Mouse (Mus musculus) kidney, embryonic 16.5 days (tissue): ENCODE measurements around the gene Zfp777. TPM values are rescaled to one million over a fixed set of nuclear protein-coding genes. Genes with fewer than 3 reads are reported as not detected.

Source experiments
- ATAC-seq: fragments of 200-750 bp; cut with Nextera tagmentation; 2 replicates; pipeline ENCODE4 v1.8.0; 2017; ENCODE audit warnings: moderate TSS enrichment; ENCODE audit not compliant: low FRiP score, low TSS enrichment
- H3K27ac ChIP-seq: fragments of 300-500 bp; sonication (generic); 2 replicates; pipeline ENCODE4 v1.5.1; 2014; ENCODE audit warnings: low read length
- H3K27me3 ChIP-seq: fragments of 300-500 bp; sonication (generic); 2 replicates; pipeline ENCODE4 v1.6.1; 2014; ENCODE audit warnings: low read length, control low read depth, mixed read lengths; ENCODE audit not compliant: insufficient read depth
- H3K36me3 ChIP-seq: fragments of 300-500 bp; sonication (generic); 2 replicates; pipeline ENCODE4 v1.6.1; 2014; ENCODE audit warnings: low read length, control low read depth, mixed read lengths; ENCODE audit not compliant: insufficient read depth
- H3K4me1 ChIP-seq: fragments of 300-500 bp; sonication (generic); 2 replicates; pipeline ENCODE4 v1.6.1; 2014; ENCODE audit warnings: low read length, control low read depth, mixed read lengths; ENCODE audit not compliant: insufficient read depth
- H3K4me2 ChIP-seq: fragments of 300-500 bp; sonication (generic); replicated peaks from 2 replicates; pipeline ENCODE4 v1.6.1; 2014; ENCODE audit warnings: low read depth, low read length
- H3K4me3 ChIP-seq: fragments of 300-500 bp; sonication (generic); 2 replicates; pipeline ENCODE4 v1.5.1; 2014; ENCODE audit warnings: mild to moderate bottlenecking, low read length
- H3K9ac ChIP-seq: fragments of 300-500 bp; sonication (generic); replicated peaks from 2 replicates; pipeline ENCODE4 v1.6.1; 2014; ENCODE audit warnings: low read length
- H3K9me3 ChIP-seq: fragments of 300-500 bp; sonication (generic); 2 replicates; pipeline ENCODE4 v1.6.1; 2016; ENCODE audit warnings: low read length, control low read depth
- WGBS: fragments of 180-500 bp; shearing (Covaris S2); extraction: QIAGEN DNeasy Blood & Tissue Kit; methylation state at CpG from one replicate; pipeline ENCODE4 v1.1.7; 2014; 5-methylcytosine and 5-hydroxymethylcytosine counted together
- polyA plus RNA-seq: library from polyadenylated mRNA; unstranded; fragments of >200 nt; fragmentation: Nextera tagmentation; extraction: Ambion mirVana; gene quantifications from 2 replicates; pipeline ENCODE4 v1.2.1, GENCODE M21; 2015

The Zfp777 gene
- polyA plus RNA-seq, 1 experiment from 2014 or later = 9.0 TPM

- 96% methylated on average over 6 of the region's 6 CpGs for WGBS
- no peaks in the 10 kb centered on the region for H3K27me3 ChIP-seq
- no peak overlapping the region for H3K4me2 ChIP-seq
- H3K9me3 ChIP-seq = no peaks in the 10 kb centered on the region
- H3K4me3 ChIP-seq = no peak overlapping the region
- no peak overlapping the region for H3K27ac ChIP-seq
- H3K9ac ChIP-seq = no peak overlapping the region
- ATAC-seq = no peak
- no peaks in the 10 kb centered on the region for H3K4me1 ChIP-seq
- H3K36me3 ChIP-seq = peaks cover 67% of the 10 kb centered on the region
Measured at GRCm38 (mm10) chr6:48065587-48066075, 16.9 kb upstream of the Zfp777 start.

- H3K36me3 ChIP-seq = peaks cover 67% of the 10 kb centered on the region
- 94% methylated on average over 14 of the region's 14 CpGs for whole genome bisulfite sequencing
- H3K27ac ChIP-seq = no peak overlapping the region
- no peak overlapping the region for H3K4me3 ChIP-seq
- H3K4me1 ChIP-seq = no peaks in the 10 kb centered on the region
- H3K9ac ChIP-seq = no peak overlapping the region
- no peaks in the 10 kb centered on the region for H3K27me3 ChIP-seq
- H3K4me2 ChIP-seq = no peak overlapping the region
- ATAC-seq = no peak
- no peaks in the 10 kb centered on the region for H3K9me3 ChIP-seq
Measured at GRCm38 (mm10) chr6:48064451-48064850, 15.7 kb upstream of the Zfp777 start.

GRCm38 (mm10) chr6:48063940-48064339 lies 15.2 kb upstream of the Zfp777 start:
- Histone ChIP-seq H3K9ac (no peak overlapping the region), H3K27ac (no peak overlapping the region), H3K27me3 (no peaks in the 10 kb centered on the region), H3K9me3 (no peaks in the 10 kb centered on the region), H3K4me1 (no peaks in the 10 kb centered on the region), H3K4me2 (no peak overlapping the region), H3K4me3 (no peak overlapping the region), H3K36me3 (peaks cover 65% of the 10 kb centered on the region)
- 94% methylated on average over 28 of the region's 28 CpGs for WGBS
- ATAC-seq = peak; percentile 61

GRCm38 (mm10) chr6:48060895-48061294 lies 12.2 kb upstream of the Zfp777 start:
- Histone ChIP-seq H3K4me1 (no peaks in the 10 kb centered on the region), H3K36me3 (peaks cover 36% of the 10 kb centered on the region), H3K4me2 (no peak overlapping the region), H3K9me3 (no peaks in the 10 kb centered on the region), H3K27ac (no peak overlapping the region), H3K27me3 (no peaks in the 10 kb centered on the region), H3K9ac (no peak overlapping the region), H3K4me3 (no peak overlapping the region)
- ATAC-seq = no peak
- WGBS = 100% methylated on average over 1 of the region's 1 CpGs

GRCm38 (mm10) chr6:48060421-48060820 lies 11.7 kb upstream of the Zfp777 start:
- WGBS = 91% methylated on average over 2 of the region's 2 CpGs
- no peak for ATAC-seq
- Histone ChIP-seq H3K9me3 (no peaks in the 10 kb centered on the region), H3K27me3 (no peaks in the 10 kb centered on the region), H3K4me2 (no peak overlapping the region), H3K9ac (no peak overlapping the region), H3K4me3 (no peak overlapping the region), H3K27ac (no peak overlapping the region), H3K36me3 (peaks cover 31% of the 10 kb centered on the region), H3K4me1 (no peaks in the 10 kb centered on the region)

GRCm38 (mm10) chr6:48052136-48052535 lies 3.4 kb upstream of the Zfp777 start:
- 53% methylated on average over 6 of the region's 6 CpGs for WGBS
- H3K9ac ChIP-seq = no peak overlapping the region
- H3K4me1 ChIP-seq = peaks cover 8% of the 10 kb centered on the region
- H3K9me3 ChIP-seq = no peaks in the 10 kb centered on the region
- H3K27ac ChIP-seq = no peak overlapping the region
- no peak overlapping the region for H3K4me3 ChIP-seq
- no peaks in the 10 kb centered on the region for H3K27me3 ChIP-seq
- H3K4me2 ChIP-seq = no peak overlapping the region
- ATAC-seq = no peak
- H3K36me3 ChIP-seq = no peaks in the 10 kb centered on the region

GRCm38 (mm10) chr6:48051666-48052065 lies 3.0 kb upstream of the Zfp777 start:
- no peaks in the 10 kb centered on the region for H3K36me3 ChIP-seq
- no peak overlapping the region for H3K27ac ChIP-seq
- no peak overlapping the region for H3K4me3 ChIP-seq
- ATAC-seq = no peak
- no peak overlapping the region for H3K9ac ChIP-seq
- no peak overlapping the region for H3K4me2 ChIP-seq
- H3K4me1 ChIP-seq = peaks cover 13% of the 10 kb centered on the region
- H3K9me3 ChIP-seq = no peaks in the 10 kb centered on the region
- 75% methylated on average over 2 of the region's 2 CpGs for WGBS
- no peaks in the 10 kb centered on the region for H3K27me3 ChIP-seq

- Histone ChIP-seq H3K27ac (no peak overlapping the region), H3K4me1 (peaks cover 17% of the 10 kb centered on the region), H3K4me3 (peak overlapping the region; percentile 64), H3K36me3 (0 out of 2 replicates have a peak, but pooled peaks cover 6% of the 10 kb centered on the region), H3K9ac (peak overlapping the region; percentile 91), H3K9me3 (no peaks in the 10 kb centered on the region), H3K27me3 (no peaks in the 10 kb centered on the region), H3K4me2 (peak overlapping the region; percentile 65)
- no peak for ATAC-seq
- WGBS = 53% methylated on average over 9 of the region's 9 CpGs
Measured at GRCm38 (mm10) chr6:48049273-48050065, 758 bp upstream of the Zfp777 start.

- no peaks in the 10 kb centered on the region for H3K9me3 ChIP-seq
- H3K36me3 ChIP-seq = peaks cover 23% of the 10 kb centered on the region
- H3K4me1 ChIP-seq = peaks cover 17% of the 10 kb centered on the region
- peak; percentile 72 for ATAC-seq
- H3K4me2 ChIP-seq = peak overlapping the region; percentile 65
- WGBS = 0% methylated on average over 70 of the region's 150 CpGs
- H3K4me3 ChIP-seq = peak overlapping the region; percentile 64
- no peaks in the 10 kb centered on the region for H3K27me3 ChIP-seq
- H3K9ac ChIP-seq = peak overlapping the region; percentile 91
- peak overlapping the region; percentile 93 for H3K27ac ChIP-seq
Measured at GRCm38 (mm10) chr6:48047450-48048351, 1.0 kb downstream of the Zfp777 start.
